Mouse (Mus musculus): ENCODE results near the gene Atp2b4. TPM values are rescaled to one million over a fixed set of nuclear protein-coding genes. Genes with fewer than 3 reads are reported as not detected.

Gene Atp2b4
- polyA plus RNA-seq, 1 experiment from 2014 or later, result 5.1 TPM

GRCm38 (mm10) chr1:133779043-133779442, 21.8 kb downstream of the Atp2b4 start:
- peak; percentile 90 for DNase-seq (ENCODE audit: low read depth, low spot score)
- peak; percentile 60 for ATAC-seq
- H3K27me3 ChIP-seq, result no peaks in the 10 kb centered on the region
- no peak for TF ChIP-seq CTCF (IDR thresholded peaks at IDR 0.05)
- ChIA-PET POLR2A (no interaction called here), CTCF (interaction anchor here (1.0 kb wide), 1 partner anchor 13 kb away, joined by 3 read pairs; no protein-coding TSS in a partner anchor)
- in situ Hi-C loops (cut with MboI; ENCODE audit: low pct_unique_long_range_greater_than_20kb), result no loop called here

- in situ Hi-C loops (cut with MboI; ENCODE audit: low pct_unique_long_range_greater_than_20kb), result no loop called here
- H3K27me3 ChIP-seq, result no peaks in the 10 kb centered on the region
- POLR2A ChIA-PET, result no interaction called here
- CTCF ChIA-PET, result no interaction called here
- peak; percentile 44 for ATAC-seq
- no peak for DNase-seq (ENCODE audit: low read depth, low spot score)
- no peak for TF ChIP-seq CTCF (IDR thresholded peaks at IDR 0.05)
Observed at GRCm38 (mm10) chr1:133777651-133778231, 23.1 kb downstream of the Atp2b4 start.

GRCm38 (mm10) chr1:133772553-133772952, 28.3 kb downstream of the Atp2b4 start:
- ATAC-seq, result no peak
- POLR2A ChIA-PET, result no interaction called here
- TF ChIP-seq CTCF (IDR thresholded peaks at IDR 0.05), result no peak
- DNase-seq (ENCODE audit: low read depth, low spot score), result no peak
- in situ Hi-C loops (cut with MboI; ENCODE audit: low pct_unique_long_range_greater_than_20kb), result no loop called here
- CTCF ChIA-PET, result no interaction called here
- no peaks in the 10 kb centered on the region for H3K27me3 ChIP-seq

GRCm38 (mm10) chr1:133771831-133772399, 28.9 kb downstream of the Atp2b4 start:
- H3K27me3 ChIP-seq, result no peaks in the 10 kb centered on the region
- ATAC-seq (no peak), DNase-seq (ENCODE audit: low read depth, low spot score) (no peak)
- TF ChIP-seq CTCF (IDR thresholded peaks at IDR 0.05), result no peak
- CTCF ChIA-PET, result no interaction called here
- in situ Hi-C loops (cut with MboI; ENCODE audit: low pct_unique_long_range_greater_than_20kb), result no loop called here
- POLR2A ChIA-PET, result no interaction called here

GRCm38 (mm10) chr1:133767994-133768393, 32.8 kb downstream of the Atp2b4 start:
- ATAC-seq, result no peak
- no peaks in the 10 kb centered on the region for H3K27me3 ChIP-seq
- CTCF ChIA-PET, result no interaction called here
- no peak for TF ChIP-seq CTCF (IDR thresholded peaks at IDR 0.05)
- DNase-seq (ENCODE audit: low read depth, low spot score), result no peak
- in situ Hi-C loops (cut with MboI; ENCODE audit: low pct_unique_long_range_greater_than_20kb), result no loop called here
- POLR2A ChIA-PET, result no interaction called here

- ATAC-seq, result no peak
- POLR2A ChIA-PET, result no interaction called here
- TF ChIP-seq CTCF (IDR thresholded peaks at IDR 0.05), result no peak
- no peaks in the 10 kb centered on the region for H3K27me3 ChIP-seq
- in situ Hi-C loops (cut with MboI; ENCODE audit: low pct_unique_long_range_greater_than_20kb), result no loop called here
- CTCF ChIA-PET, result no interaction called here
- DNase-seq (ENCODE audit: low read depth, low spot score), result no peak
Observed at GRCm38 (mm10) chr1:133766901-133767529, 33.8 kb downstream of the Atp2b4 start.

- DNase-seq (ENCODE audit: low read depth, low spot score), result no peak
- TF ChIP-seq CTCF (IDR thresholded peaks at IDR 0.05), result no peak
- ATAC-seq, result no peak
- in situ Hi-C loops (cut with MboI; ENCODE audit: low pct_unique_long_range_greater_than_20kb), result no loop called here
- no peaks in the 10 kb centered on the region for H3K27me3 ChIP-seq
- CTCF ChIA-PET, result interaction anchor here (1.1 kb wide), 2 partner anchors 14 kb away, joined by 3 read pairs; no protein-coding TSS in a partner anchor
- POLR2A ChIA-PET, result no interaction called here
Observed at GRCm38 (mm10) chr1:133765376-133765775, 35.5 kb downstream of the Atp2b4 start.

- ATAC-seq, result no peak
- H3K27me3 ChIP-seq, result no peaks in the 10 kb centered on the region
- in situ Hi-C loops (cut with MboI; ENCODE audit: low pct_unique_long_range_greater_than_20kb), result no loop called here
- no peak for DNase-seq (ENCODE audit: low read depth, low spot score)
- CTCF ChIA-PET, result interaction anchor here (0.9 to 1.4 kb wide), 3 partner anchors 10 to 19 kb away, joined by 3 to 4 read pairs (median 3); no protein-coding TSS in a partner anchor
- TF ChIP-seq CTCF (IDR thresholded peaks at IDR 0.05), result no peak
- POLR2A ChIA-PET, result interaction anchor here (0.6 kb wide), 1 partner anchor 757 kb away, joined by 5 read pairs; no protein-coding TSS in a partner anchor
Observed at GRCm38 (mm10) chr1:133762946-133763422, 37.9 kb downstream of the Atp2b4 start.

- no peaks in the 10 kb centered on the region for H3K27me3 ChIP-seq
- in situ Hi-C loops (cut with MboI; ENCODE audit: low pct_unique_long_range_greater_than_20kb), result no loop called here
- ATAC-seq (no peak), DNase-seq (ENCODE audit: low read depth, low spot score) (no peak)
- TF ChIP-seq CTCF (IDR thresholded peaks at IDR 0.05), result no peak
- CTCF ChIA-PET, result no interaction called here
- POLR2A ChIA-PET, result no interaction called here
Observed at GRCm38 (mm10) chr1:133761278-133761677, 39.6 kb downstream of the Atp2b4 start.

- ATAC-seq (no peak), DNase-seq (ENCODE audit: low read depth, low spot score) (no peak)
- in situ Hi-C loops (cut with MboI; ENCODE audit: low pct_unique_long_range_greater_than_20kb), result no loop called here
- POLR2A ChIA-PET, result interaction anchor here (0.6 to 0.7 kb wide), 2 partner anchors 74 to 411 kb away, joined by 3 to 11 read pairs; no protein-coding TSS in a partner anchor
- CTCF ChIA-PET, result no interaction called here
- TF ChIP-seq CTCF (IDR thresholded peaks at IDR 0.05), result no peak
- no peaks in the 10 kb centered on the region for H3K27me3 ChIP-seq
Observed at GRCm38 (mm10) chr1:133754317-133754868, 46.4 kb downstream of the Atp2b4 start.

- in situ Hi-C loops (cut with MboI; ENCODE audit: low pct_unique_long_range_greater_than_20kb), result no loop called here
- H3K27me3 ChIP-seq, result no peaks in the 10 kb centered on the region
- no peak for TF ChIP-seq CTCF (IDR thresholded peaks at IDR 0.05)
- ChIA-PET CTCF (interaction anchor here (3.0 kb wide), 1 partner anchor 15 kb away, joined by 11 read pairs; no protein-coding TSS in a partner anchor), POLR2A (no interaction called here)
- DNase-seq (ENCODE audit: low read depth, low spot score) (no peak), ATAC-seq (no peak)
Observed at GRCm38 (mm10) chr1:133753325-133753724, 47.5 kb downstream of the Atp2b4 start.
